Mouse (Mus musculus): Measurements from ENCODE around the gene Agt. TPM values are rescaled to one million over a fixed set of nuclear protein-coding genes. Genes with fewer than 3 reads are reported as not detected.

Gene Agt
- polyA plus RNA-seq, 1 experiment from 2014 or later, result 3.6 TPM

DNA sequence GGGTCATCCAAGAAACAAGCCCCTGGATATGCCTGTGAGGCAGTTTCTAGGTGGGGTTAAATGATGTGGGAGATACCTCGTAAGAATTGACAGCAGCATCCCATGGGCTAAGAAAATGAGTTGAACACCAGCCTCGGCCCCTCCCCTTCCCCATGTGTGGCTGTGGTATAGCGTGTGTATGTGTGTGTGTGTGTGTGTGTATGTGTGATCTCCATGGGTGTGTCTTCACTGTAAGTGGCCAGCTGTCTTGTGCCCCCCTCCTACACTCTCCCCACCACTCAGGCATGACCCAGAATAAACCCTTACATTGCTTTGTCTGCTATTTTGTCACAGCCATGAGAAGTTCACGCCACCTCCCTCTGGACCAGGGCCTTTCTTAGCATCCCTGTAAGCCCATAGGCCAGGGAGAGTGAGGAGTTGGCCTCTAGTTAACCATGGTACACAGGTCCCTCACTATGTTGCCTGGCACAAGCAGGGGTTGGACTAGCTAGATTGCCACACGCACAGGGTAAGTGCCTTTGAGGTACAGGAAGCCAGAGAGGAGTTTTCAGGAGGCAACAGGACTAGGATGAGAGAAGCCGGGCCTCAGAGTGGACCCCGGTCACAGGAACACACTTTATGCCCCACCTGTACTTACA, 14.3 kb downstream of the Agt start:
- no peak overlapping the region for H3K4me2 ChIP-seq
- no peak overlapping the region for H3K4me3 ChIP-seq (ENCODE audit: low read depth, low read length)
- peaks cover 11% of the 10 kb centered on the region for H3K4me1 ChIP-seq (ENCODE audit: insufficient read depth)
- DNase-seq, result no peak
- 83% methylated on average over 7 of the region's 7 CpGs for WGBS
- H3K27me3 ChIP-seq (ENCODE audit: insufficient read depth, low read length), result no peaks in the 10 kb centered on the region
- no peak overlapping the region for H3K9ac ChIP-seq
- peak overlapping the region; percentile 83 for H3K27ac ChIP-seq (ENCODE audit: low read depth)
- peaks cover 26% of the 10 kb centered on the region for H3K36me3 ChIP-seq (ENCODE audit: insufficient read depth)
- no peaks in the 10 kb centered on the region for H3K9me3 ChIP-seq (ENCODE audit: low read depth, low read length)
- no peak for TF ChIP-seq CTCF (IDR thresholded peaks at IDR 0.05; ENCODE audit: low read depth)
- ATAC-seq (ENCODE audit: insufficient read depth), result no peak

DNA sequence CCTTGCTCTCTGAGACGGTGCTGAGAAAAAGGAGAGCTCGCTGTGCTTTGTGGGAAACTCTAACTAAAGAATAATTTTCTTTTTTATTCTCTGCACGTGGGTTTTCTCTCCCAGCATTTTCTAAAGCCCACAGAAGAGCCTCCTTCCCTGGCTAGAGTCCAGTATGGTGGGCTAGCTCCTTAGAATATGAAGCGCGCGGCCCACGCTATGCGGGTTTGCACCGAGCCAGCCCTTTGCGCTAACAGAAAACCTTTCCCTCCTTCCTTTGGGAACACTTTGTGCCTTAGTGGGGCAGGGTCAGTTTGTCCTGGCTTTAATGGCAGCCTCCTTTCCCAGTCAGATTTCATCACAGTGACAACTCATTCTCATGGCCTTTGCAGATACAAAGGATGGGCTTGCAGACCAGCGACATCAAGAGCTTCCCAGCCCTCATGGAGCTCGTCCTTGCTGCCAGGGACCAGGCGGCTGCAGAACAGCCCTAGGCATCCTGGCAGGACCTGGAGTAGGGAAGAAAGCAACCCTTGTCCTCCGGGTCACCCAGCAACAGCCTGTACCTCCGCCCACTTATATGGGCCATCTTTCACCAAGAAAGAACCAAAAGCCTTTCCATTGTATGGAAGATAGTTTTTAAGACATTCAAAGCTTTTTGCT, 18.4 kb downstream of the Agt start:
- WGBS, result 89% methylated on average over 15 of the region's 15 CpGs
- H3K9ac ChIP-seq, result no peak overlapping the region
- no peak for ATAC-seq (ENCODE audit: insufficient read depth)
- H3K27ac ChIP-seq (ENCODE audit: low read depth), result no peak overlapping the region
- H3K4me3 ChIP-seq (ENCODE audit: low read depth, low read length), result no peak overlapping the region
- no peak overlapping the region for H3K4me2 ChIP-seq
- H3K9me3 ChIP-seq (ENCODE audit: low read depth, low read length), result no peaks in the 10 kb centered on the region
- no peak for DNase-seq
- H3K4me1 ChIP-seq (ENCODE audit: insufficient read depth), result no peaks in the 10 kb centered on the region; the same call in 1 of the 2 replicates
- H3K36me3 ChIP-seq (ENCODE audit: insufficient read depth), result peaks cover 64% of the 10 kb centered on the region
- TF ChIP-seq CTCF (IDR thresholded peaks at IDR 0.05; ENCODE audit: low read depth), result no peak
- no peaks in the 10 kb centered on the region for H3K27me3 ChIP-seq (ENCODE audit: insufficient read depth, low read length)

DNA sequence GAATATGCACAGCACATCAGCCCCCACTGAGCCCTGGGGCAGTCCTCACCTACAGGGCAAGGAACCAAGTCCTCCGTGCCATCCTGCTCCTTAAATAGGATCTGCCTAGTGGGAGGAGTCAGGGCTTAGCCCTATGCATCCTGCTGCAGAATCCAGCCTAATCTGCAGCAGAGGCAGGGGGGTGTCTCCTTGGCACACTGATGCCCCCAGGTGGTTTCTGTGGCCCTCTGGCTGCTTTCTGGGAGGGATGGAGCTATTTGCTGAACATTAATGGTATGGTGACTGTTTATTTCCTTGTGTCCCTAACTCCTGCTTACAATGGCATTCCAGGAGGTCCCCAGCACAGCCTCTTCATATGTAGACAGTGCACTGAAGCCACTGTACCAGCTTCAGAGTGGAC, 21.3 kb downstream of the Agt start:
- H3K27me3 ChIP-seq (ENCODE audit: insufficient read depth, low read length), result no peaks in the 10 kb centered on the region
- H3K36me3 ChIP-seq (ENCODE audit: insufficient read depth), result peaks cover 92% of the 10 kb centered on the region
- no peaks in the 10 kb centered on the region for H3K9me3 ChIP-seq (ENCODE audit: low read depth, low read length)
- H3K27ac ChIP-seq (ENCODE audit: low read depth), result no peak overlapping the region
- no peak for TF ChIP-seq CTCF (IDR thresholded peaks at IDR 0.05; ENCODE audit: low read depth)
- ATAC-seq (ENCODE audit: insufficient read depth) (no peak), DNase-seq (no peak)
- H3K4me3 ChIP-seq (ENCODE audit: low read depth, low read length), result no peak overlapping the region
- no peak overlapping the region for H3K4me2 ChIP-seq
- H3K9ac ChIP-seq, result no peak overlapping the region
- H3K4me1 ChIP-seq (ENCODE audit: insufficient read depth), result no peaks in the 10 kb centered on the region
- WGBS, result 50% methylated on average over 1 of the region's 1 CpGs

DNA sequence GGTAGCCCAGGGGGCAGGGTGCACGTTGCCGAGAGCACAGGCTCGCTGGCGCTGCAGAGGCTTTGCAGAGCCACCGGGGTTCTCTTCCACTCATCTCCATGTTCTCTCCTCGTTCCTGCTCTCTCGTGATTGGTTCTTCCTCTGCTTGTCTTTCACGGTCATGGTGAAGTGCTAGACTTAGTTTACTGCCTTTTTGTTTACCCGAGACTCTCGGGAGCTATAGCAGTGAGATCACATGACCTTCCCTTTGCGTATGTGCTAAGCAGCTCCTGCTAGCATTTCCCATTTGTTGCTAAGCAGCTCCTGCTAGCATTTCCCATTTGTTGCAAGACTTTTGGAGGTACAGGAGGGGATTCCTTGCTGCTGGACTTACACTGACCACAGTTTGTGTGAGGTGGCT, 22.2 kb downstream of the Agt start:
- Histone ChIP-seq H3K27ac (ENCODE audit: low read depth) (no peak overlapping the region), H3K36me3 (ENCODE audit: insufficient read depth) (peaks cover 95% of the 10 kb centered on the region), H3K27me3 (ENCODE audit: insufficient read depth, low read length) (no peaks in the 10 kb centered on the region), H3K4me2 (no peak overlapping the region), H3K4me3 (ENCODE audit: low read depth, low read length) (no peak overlapping the region), H3K9me3 (ENCODE audit: low read depth, low read length) (no peaks in the 10 kb centered on the region), H3K9ac (no peak overlapping the region), H3K4me1 (ENCODE audit: insufficient read depth) (no peaks in the 10 kb centered on the region)
- no peak for TF ChIP-seq CTCF (IDR thresholded peaks at IDR 0.05; ENCODE audit: low read depth)
- DNase-seq (no peak), ATAC-seq (ENCODE audit: insufficient read depth) (no peak)
- 45% methylated on average over 11 of the region's 11 CpGs for WGBS

DNA sequence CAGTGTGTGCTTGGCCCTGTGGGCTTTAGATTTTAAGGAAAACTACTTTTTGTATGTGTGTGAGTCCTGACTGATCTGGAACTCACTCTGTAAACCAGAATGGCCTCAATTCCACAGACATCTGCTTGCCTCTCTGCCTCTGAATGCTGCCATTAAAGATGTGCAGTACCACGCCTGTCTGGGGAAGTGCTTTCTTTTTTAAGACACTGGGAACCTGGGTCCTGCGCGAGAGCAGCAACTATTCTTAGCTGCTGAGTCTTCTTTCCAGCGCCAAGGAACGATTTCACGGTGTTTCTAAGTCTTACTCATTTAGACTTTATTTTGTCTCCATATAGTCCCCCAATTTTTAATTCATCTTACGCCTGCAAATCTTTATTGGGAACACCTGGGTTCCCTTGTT, 22.7 kb downstream of the Agt start:
- H3K9ac ChIP-seq, result no peak overlapping the region
- no peak overlapping the region for H3K27ac ChIP-seq (ENCODE audit: low read depth)
- H3K9me3 ChIP-seq (ENCODE audit: low read depth, low read length), result no peaks in the 10 kb centered on the region
- H3K36me3 ChIP-seq (ENCODE audit: insufficient read depth), result peaks cover 95% of the 10 kb centered on the region
- H3K27me3 ChIP-seq (ENCODE audit: insufficient read depth, low read length), result no peaks in the 10 kb centered on the region
- no peak overlapping the region for H3K4me3 ChIP-seq (ENCODE audit: low read depth, low read length)
- ATAC-seq (ENCODE audit: insufficient read depth) (no peak), DNase-seq (no peak)
- WGBS, result 89% methylated on average over 7 of the region's 7 CpGs
- H3K4me1 ChIP-seq (ENCODE audit: insufficient read depth), result no peaks in the 10 kb centered on the region
- no peak for TF ChIP-seq CTCF (IDR thresholded peaks at IDR 0.05; ENCODE audit: low read depth)
- no peak overlapping the region for H3K4me2 ChIP-seq

DNA sequence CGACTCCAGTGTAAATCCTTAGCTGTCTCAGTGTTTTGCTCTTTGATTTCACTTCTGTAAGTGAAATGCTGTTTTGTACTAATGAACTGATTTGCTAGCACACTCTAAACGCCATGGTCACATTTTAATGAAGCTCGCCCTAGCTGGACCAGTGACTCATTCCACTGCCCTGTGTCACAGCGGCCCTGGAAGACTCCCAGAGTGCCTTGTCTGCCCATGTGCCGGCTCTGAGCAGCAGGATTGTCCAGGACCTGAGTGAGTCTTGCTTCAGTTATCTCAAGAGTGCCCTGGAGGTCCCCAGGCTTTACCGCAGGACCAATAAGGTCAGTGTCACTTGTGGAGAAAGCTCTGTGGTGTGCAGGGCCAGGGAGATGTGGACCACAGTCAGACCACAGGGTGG, 23.1 kb downstream of the Agt start:
- H3K27me3 ChIP-seq (ENCODE audit: insufficient read depth, low read length), result no peaks in the 10 kb centered on the region
- 80% methylated on average over 6 of the region's 6 CpGs for WGBS
- no peaks in the 10 kb centered on the region for H3K9me3 ChIP-seq (ENCODE audit: low read depth, low read length)
- no peak overlapping the region for H3K4me2 ChIP-seq
- no peak for DNase-seq
- H3K4me3 ChIP-seq (ENCODE audit: low read depth, low read length), result no peak overlapping the region
- TF ChIP-seq CTCF (IDR thresholded peaks at IDR 0.05; ENCODE audit: low read depth), result no peak
- no peaks in the 10 kb centered on the region for H3K4me1 ChIP-seq (ENCODE audit: insufficient read depth)
- no peak for ATAC-seq (ENCODE audit: insufficient read depth)
- H3K36me3 ChIP-seq (ENCODE audit: insufficient read depth), result peaks cover 95% of the 10 kb centered on the region
- H3K9ac ChIP-seq, result no peak overlapping the region
- H3K27ac ChIP-seq (ENCODE audit: low read depth), result no peak overlapping the region

DNA sequence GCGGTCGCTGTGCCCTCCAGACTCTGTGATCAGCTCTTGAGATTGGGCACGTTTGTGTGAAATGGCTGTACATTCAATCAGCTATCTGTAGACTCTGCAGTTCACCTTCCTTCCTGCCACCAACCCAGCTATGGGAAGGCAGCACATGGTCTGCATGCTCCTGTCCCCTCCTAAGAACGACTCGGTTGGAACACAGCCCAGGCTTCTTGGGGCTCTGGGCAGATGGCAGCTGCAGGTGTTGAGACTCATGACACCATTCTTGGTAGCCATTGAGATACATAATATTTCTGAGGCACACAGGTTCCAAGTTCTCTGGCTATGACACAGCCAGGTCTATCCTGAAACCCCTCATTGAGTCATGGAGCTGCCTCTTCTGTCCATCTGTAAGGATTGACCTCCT, 26.2 kb downstream of the Agt start:
- no peaks in the 10 kb centered on the region for H3K9me3 ChIP-seq (ENCODE audit: low read depth, low read length)

More for the DNA sequence above, 26.2 kb downstream of the Agt start:
- no peak for ATAC-seq (ENCODE audit: insufficient read depth)
- Histone ChIP-seq H3K9ac (no peak overlapping the region), H3K4me2 (no peak overlapping the region), H3K36me3 (ENCODE audit: insufficient read depth) (peaks cover 92% of the 10 kb centered on the region), H3K4me3 (ENCODE audit: low read depth, low read length) (no peak overlapping the region), H3K27ac (ENCODE audit: low read depth) (no peak overlapping the region), H3K4me1 (ENCODE audit: insufficient read depth) (no peaks in the 10 kb centered on the region), H3K27me3 (ENCODE audit: insufficient read depth, low read length) (no peaks in the 10 kb centered on the region)
- no peak for TF ChIP-seq CTCF (IDR thresholded peaks at IDR 0.05; ENCODE audit: low read depth)
- 95% methylated on average over 5 of the region's 5 CpGs for WGBS
- DNase-seq, result no peak
